Mouse (Mus musculus) urinary bladder, postnatal 25 days (tissue): ENCODE results near the gene Ifnlr1.

Experiments
- DNase-seq: peaks from one replicate; pipeline ENCODE4 v3.0.0; 2022; ENCODE audit warnings: low spot score

Ifnlr1 gene

DNA sequence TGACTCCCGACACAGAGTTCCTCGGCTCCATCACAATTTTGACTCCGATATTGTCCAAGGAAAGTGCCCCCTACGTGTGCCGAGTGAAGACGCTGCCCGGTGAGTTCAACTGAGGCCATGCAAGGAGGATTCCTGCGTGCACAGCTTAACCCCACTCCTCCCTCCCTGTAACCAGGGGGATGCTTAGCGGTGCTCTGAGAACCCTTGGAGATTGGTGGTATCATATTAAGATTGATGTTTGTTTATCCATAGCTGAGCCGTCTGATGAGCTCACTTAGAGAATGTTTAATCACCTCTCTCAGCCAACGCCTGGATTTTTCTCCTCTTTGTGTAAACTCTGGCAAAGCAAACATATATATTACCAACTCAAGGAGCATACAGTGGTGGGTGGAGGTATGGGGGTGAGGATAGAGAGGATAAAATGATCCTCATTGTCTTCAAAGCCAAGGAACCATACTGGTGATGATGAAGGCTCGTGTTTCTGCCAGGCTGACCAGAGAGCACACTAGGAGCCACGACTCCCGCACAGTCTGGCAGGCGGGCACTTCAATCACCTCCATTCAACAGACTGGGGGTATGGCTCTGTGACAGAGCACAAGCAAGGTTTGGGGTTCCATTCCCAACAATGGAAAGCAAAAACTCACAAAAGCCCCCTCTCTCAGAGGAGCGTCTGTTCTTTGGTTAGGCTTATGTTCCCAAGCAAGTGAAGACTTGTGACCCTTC is 58.8 kb downstream of the Ifnlr1 start:
- DNase-seq = no peak

DNA sequence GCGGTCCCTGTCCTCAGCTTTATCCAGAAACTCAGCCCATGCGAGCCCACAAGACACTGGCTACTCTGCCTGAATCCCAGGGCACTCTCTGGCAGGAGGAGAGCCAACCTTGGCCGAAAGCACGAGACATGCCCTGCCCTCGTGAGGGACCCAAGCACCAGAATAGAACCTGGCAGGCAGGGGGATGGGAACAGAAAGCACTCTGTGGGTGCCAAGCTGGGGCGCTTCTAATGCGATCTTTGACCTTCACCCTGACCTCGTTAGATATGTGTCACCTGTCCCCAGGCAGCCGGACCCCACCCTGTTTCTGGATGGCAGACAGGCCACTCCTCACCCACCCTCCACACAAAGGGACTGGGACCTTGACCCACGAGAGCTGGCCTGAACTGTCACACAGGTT is 59.5 kb downstream of the Ifnlr1 start:
- no peak for DNase-seq

DNA sequence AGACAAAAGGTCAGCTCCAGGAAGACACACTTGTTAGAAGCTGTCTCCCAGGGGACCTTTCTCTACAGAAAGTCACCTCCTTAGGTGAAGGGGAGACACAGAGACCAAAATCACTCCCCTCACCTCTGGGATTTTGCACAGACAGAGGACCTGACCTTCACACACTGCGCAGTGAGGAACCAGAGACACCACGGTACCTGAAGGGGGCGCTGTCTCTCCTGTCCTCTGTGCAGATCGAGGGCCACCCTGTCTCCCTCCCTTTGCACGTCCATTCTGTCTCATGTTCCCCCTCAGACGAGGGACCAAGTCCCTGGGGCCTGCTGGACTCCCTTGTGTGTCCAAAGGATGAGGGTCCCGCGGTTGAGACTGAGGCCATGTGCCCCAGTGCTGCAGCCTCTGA is 64.8 kb downstream of the Ifnlr1 start:
- no peak for DNase-seq

DNA sequence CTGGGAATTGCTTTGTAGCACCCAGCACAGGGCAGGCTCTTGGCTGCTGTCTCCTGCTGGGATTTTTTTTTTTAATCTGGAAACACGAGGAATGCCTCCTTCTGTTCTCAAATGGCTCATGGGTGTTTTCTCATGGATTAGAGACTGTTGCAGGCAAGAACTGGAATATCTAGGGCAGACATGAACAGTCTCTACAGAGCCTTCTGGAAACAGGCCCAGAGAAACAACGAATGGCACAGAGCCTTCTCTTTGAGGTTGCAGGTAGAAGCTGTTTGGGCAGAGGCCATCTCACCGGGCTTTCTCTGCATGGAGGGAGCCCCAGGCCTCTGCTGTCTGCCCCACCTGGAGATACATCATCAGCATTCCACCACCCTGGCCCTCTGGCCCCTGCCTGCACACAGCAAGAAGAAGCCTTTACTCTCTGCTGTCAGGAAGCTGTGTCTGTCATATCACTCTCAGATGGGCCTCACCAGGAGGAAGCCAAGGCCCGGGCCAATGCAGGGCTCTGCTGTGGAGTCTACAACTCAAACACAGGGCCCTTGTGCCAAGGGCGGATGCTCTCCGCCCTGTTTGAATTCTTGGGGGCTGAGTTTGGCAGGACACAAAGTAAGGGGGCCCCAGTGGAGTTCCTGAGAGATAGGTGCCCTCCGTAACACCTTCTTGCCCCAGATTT is 66.2 kb downstream of the Ifnlr1 start:
- no peak for DNase-seq

DNA sequence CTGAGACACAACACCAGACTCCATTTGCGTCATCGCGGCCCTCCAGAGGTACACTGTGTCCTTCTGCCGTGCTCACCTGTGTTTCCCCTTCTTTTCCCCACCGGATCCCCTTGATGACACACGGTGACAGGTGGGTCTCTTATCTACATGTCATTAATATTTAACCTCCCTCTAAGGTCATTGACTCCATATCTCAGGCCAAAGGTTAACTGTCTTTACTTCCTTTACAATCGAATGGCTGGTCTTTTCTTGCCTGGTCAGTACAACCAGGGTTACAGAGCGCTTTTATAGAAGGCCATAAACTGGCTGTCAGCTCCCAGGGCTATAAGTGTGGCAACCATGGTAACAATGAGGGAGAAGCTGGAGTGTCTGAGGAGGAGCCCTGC is 66.7 kb downstream of the Ifnlr1 start:
- no peak for DNase-seq
